Mouse (Mus musculus): Measurements from ENCODE around the gene Gm21974. TPM values are rescaled to one million over a fixed set of nuclear protein-coding genes. Genes with fewer than 3 reads are reported as not detected.
A peak's percentile ranks its signal among the peaks of the same experiment; 100 is the strongest.

Gene Gm21974
- polyA plus RNA-seq, 1 experiment from 2014 or later = not detected

- 5% methylated on average over 20 of the region's 20 CpGs for WGBS (ENCODE audit: insufficient replicate concordance)
- H3K9ac ChIP-seq = peak overlapping the region; percentile 98
- peak; percentile 33 for ATAC-seq
These were observed 20.2 kb downstream of the Gm21974 start for GRCm38 (mm10) chr7:127874812-127875626.

DNA sequence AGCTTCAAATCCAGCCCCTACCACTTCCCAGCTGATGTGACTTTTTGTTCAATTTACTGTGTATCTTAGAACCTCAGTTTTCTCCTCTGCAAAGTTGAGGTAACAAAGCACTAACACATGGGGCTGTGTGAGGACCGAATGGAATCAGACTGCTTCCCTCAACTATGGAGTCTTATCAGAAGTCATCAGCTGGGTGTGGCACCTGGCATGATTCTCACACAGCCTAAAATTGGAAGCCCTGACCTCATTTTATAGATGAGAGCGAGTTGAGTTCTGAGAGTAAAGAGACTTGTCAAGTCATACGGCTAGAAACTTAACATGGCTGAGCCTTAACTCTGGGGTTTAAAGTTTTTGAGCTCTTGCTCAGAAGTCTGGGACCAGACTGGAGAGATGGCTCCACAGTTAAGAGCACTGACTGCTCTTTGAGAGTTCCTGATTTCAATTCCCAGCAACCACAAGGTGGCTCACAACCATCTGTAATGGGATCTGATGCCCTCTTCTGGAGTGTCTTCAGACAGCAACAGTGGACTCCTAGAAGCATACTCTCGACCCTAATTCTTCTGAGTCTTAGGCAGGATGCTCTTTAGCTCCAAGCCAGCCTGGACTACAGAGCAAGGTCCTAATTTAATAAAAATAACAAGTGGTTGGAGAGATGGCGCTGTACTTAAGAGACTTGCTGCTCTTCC is 25.0 kb downstream of the Gm21974 start:
- H3K36me3 ChIP-seq = peaks cover 66% of the 10 kb centered on the region
- H3K4me2 ChIP-seq = no peak overlapping the region
- H3K9ac ChIP-seq = no peak overlapping the region
- no peak for ATAC-seq
- no peaks in the 10 kb centered on the region for H3K9me3 ChIP-seq (replicated peaks)
- no peak overlapping the region for H3K27ac ChIP-seq
- H3K4me3 ChIP-seq = no peak overlapping the region
- H3K27me3 ChIP-seq (replicated peaks) = no peaks in the 10 kb centered on the region
- 63% methylated on average over 5 of the region's 5 CpGs for WGBS (ENCODE audit: insufficient replicate concordance)
- peaks cover 49% of the 10 kb centered on the region for H3K4me1 ChIP-seq

More at GRCm38 (mm10) chr7:127874812-127875626, 20.2 kb downstream of the Gm21974 start:
- Histone ChIP-seq H3K4me1 (peaks cover 52% of the 10 kb centered on the region), H3K4me3 (peak overlapping the region; percentile 97), H3K9me3 (replicated peaks) (peaks cover 23% of the 10 kb centered on the region), H3K27ac (peak overlapping the region; percentile 97), H3K27me3 (replicated peaks) (no peaks in the 10 kb centered on the region), H3K36me3 (peaks cover 60% of the 10 kb centered on the region), H3K4me2 (peak overlapping the region; percentile 89)

- H3K27ac ChIP-seq = no peak overlapping the region
- no peak overlapping the region for H3K9ac ChIP-seq
- no peak overlapping the region for H3K4me3 ChIP-seq
- peaks cover 39% of the 10 kb centered on the region for H3K4me1 ChIP-seq
- H3K4me2 ChIP-seq = no peak overlapping the region
- no peak for ATAC-seq
- 84% methylated on average over 3 of the region's 3 CpGs for WGBS (ENCODE audit: insufficient replicate concordance)
- H3K9me3 ChIP-seq (replicated peaks) = no peaks in the 10 kb centered on the region
- peaks cover 74% of the 10 kb centered on the region for H3K36me3 ChIP-seq
- no peaks in the 10 kb centered on the region for H3K27me3 ChIP-seq (replicated peaks)
These were observed 26.0 kb downstream of the Gm21974 start for GRCm38 (mm10) chr7:127869149-127869810.

GRCm38 (mm10) chr7:127867641-127868040 is 27.6 kb downstream of the Gm21974 start:
- Histone ChIP-seq H3K27me3 (replicated peaks) (no peaks in the 10 kb centered on the region), H3K4me3 (no peak overlapping the region), H3K27ac (no peak overlapping the region), H3K36me3 (peaks cover 62% of the 10 kb centered on the region), H3K9me3 (replicated peaks) (no peaks in the 10 kb centered on the region), H3K9ac (no peak overlapping the region), H3K4me1 (peaks cover 25% of the 10 kb centered on the region), H3K4me2 (no peak overlapping the region)
- ATAC-seq = no peak
- 92% methylated on average over 18 of the region's 18 CpGs for WGBS (ENCODE audit: insufficient replicate concordance)

- Histone ChIP-seq H3K27me3 (replicated peaks) (no peaks in the 10 kb centered on the region), H3K9me3 (replicated peaks) (no peaks in the 10 kb centered on the region), H3K4me3 (no peak overlapping the region), H3K9ac (no peak overlapping the region), H3K4me2 (no peak overlapping the region), H3K36me3 (peaks cover 52% of the 10 kb centered on the region), H3K27ac (no peak overlapping the region), H3K4me1 (peaks cover 14% of the 10 kb centered on the region)
- WGBS (ENCODE audit: insufficient replicate concordance) = 89% methylated on average over 12 of the region's 12 CpGs
- ATAC-seq = no peak
These were observed 28.8 kb downstream of the Gm21974 start for GRCm38 (mm10) chr7:127866434-127866833.

- WGBS (ENCODE audit: insufficient replicate concordance) = 27% methylated on average over 6 of the region's 6 CpGs
- Histone ChIP-seq H3K9ac (no peak overlapping the region), H3K4me3 (no peak overlapping the region), H3K4me1 (peaks cover 15% of the 10 kb centered on the region), H3K27me3 (replicated peaks) (no peaks in the 10 kb centered on the region), H3K9me3 (replicated peaks) (no peaks in the 10 kb centered on the region), H3K27ac (no peak overlapping the region), H3K4me2 (no peak overlapping the region), H3K36me3 (no peaks in the 10 kb centered on the region)
- ATAC-seq = peak; percentile 69
These were observed 37.0 kb downstream of the Gm21974 start for GRCm38 (mm10) chr7:127858258-127858657.

GRCm38 (mm10) chr7:127850906-127851305 is 44.3 kb downstream of the Gm21974 start:
- H3K9ac ChIP-seq = no peak overlapping the region
- no peak overlapping the region for H3K4me2 ChIP-seq
- ATAC-seq = no peak
- H3K4me1 ChIP-seq = peaks cover 14% of the 10 kb centered on the region
- H3K27me3 ChIP-seq (replicated peaks) = no peaks in the 10 kb centered on the region
- H3K9me3 ChIP-seq (replicated peaks) = no peaks in the 10 kb centered on the region
- 59% methylated on average over 5 of the region's 5 CpGs for WGBS (ENCODE audit: insufficient replicate concordance)
- no peak overlapping the region; the same call in 1 of the 2 replicates for H3K27ac ChIP-seq
- H3K36me3 ChIP-seq = peaks cover 21% of the 10 kb centered on the region
- H3K4me3 ChIP-seq = no peak overlapping the region

GRCm38 (mm10) chr7:127849973-127850875 is 45.0 kb downstream of the Gm21974 start:
- Histone ChIP-seq H3K36me3 (peaks cover 24% of the 10 kb centered on the region), H3K4me2 (no peak overlapping the region), H3K27me3 (replicated peaks) (no peaks in the 10 kb centered on the region), H3K9ac (no peak overlapping the region), H3K4me3 (no peak overlapping the region), H3K4me1 (peaks cover 14% of the 10 kb centered on the region), H3K9me3 (replicated peaks) (no peaks in the 10 kb centered on the region), H3K27ac (peak overlapping the region; percentile 64)
- peak; percentile 48; the same call in 1 of the 2 replicates for ATAC-seq
- 39% methylated on average over 6 of the region's 6 CpGs for WGBS (ENCODE audit: insufficient replicate concordance)

DNA sequence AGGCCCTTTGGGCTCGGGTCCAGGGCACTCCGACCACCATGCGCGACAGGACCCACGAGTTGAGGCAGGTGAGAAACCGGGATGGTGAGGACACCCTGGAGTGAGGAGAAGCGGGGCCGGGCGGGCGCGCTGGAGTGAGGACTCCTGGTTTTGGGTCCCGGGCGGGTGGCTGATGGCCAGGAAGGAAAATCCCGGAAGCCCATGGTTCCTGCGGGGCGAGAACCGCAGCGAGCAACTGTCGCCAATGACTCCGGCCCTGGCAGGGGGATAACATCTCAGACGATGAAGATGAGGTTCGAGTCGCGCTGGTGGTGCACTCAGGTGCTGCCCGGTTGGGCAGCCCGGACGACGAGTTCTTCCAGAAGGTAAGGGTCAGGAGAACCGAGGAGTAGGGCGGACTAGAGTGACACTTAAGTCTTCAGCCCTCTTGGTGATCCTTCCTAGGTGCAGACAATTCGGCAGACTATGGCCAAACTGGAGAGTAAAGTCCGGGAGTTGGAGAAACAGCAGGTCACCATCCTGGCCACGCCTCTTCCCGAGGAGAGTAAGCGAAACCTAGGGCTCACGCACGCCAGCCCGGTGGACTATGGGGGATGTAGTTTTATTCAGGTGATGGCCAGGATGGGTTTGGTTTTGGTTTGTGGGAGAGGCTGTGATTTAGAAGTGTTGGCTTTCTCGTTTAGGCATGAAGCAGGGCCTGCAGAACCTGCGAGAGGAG is 53.1 kb downstream of the Gm21974 start:
- Histone ChIP-seq H3K27ac (peak overlapping the region; percentile 90), H3K27me3 (replicated peaks) (no peaks in the 10 kb centered on the region), H3K9me3 (replicated peaks) (no peaks in the 10 kb centered on the region), H3K4me1 (peaks cover 17% of the 10 kb centered on the region), H3K36me3 (peaks cover 33% of the 10 kb centered on the region), H3K9ac (peak overlapping the region; percentile 80), H3K4me2 (peak overlapping the region; percentile 98), H3K4me3 (peak overlapping the region; percentile 69)
- ATAC-seq = peak; percentile 74
- WGBS (ENCODE audit: insufficient replicate concordance) = under 1% methylated on average over 40 of the region's 40 CpGs

- Histone ChIP-seq H3K4me1 (peaks cover 17% of the 10 kb centered on the region), H3K36me3 (peaks cover 26% of the 10 kb centered on the region), H3K27ac (peak overlapping the region; percentile 90), H3K27me3 (replicated peaks) (no peaks in the 10 kb centered on the region), H3K9me3 (replicated peaks) (no peaks in the 10 kb centered on the region), H3K9ac (peak overlapping the region; percentile 80), H3K4me2 (peak overlapping the region; percentile 98), H3K4me3 (peak overlapping the region; percentile 69)
- under 1% methylated on average over 46 of the region's 46 CpGs for WGBS (ENCODE audit: insufficient replicate concordance)
- peak; percentile 86 for ATAC-seq
These were observed 53.8 kb downstream of the Gm21974 start for GRCm38 (mm10) chr7:127841340-127842000.

Measured in liver, embryonic 12.5 days (tissue).